Mouse (Mus musculus): ENCODE results near the gene Ssbp3. TPM values are rescaled to one million over a fixed set of nuclear protein-coding genes. Genes with fewer than 3 reads are reported as not detected.

Ssbp3 gene
- total RNA-seq, 2 experiments from 2014 or later: 23.4 to 27.9 TPM

DNA sequence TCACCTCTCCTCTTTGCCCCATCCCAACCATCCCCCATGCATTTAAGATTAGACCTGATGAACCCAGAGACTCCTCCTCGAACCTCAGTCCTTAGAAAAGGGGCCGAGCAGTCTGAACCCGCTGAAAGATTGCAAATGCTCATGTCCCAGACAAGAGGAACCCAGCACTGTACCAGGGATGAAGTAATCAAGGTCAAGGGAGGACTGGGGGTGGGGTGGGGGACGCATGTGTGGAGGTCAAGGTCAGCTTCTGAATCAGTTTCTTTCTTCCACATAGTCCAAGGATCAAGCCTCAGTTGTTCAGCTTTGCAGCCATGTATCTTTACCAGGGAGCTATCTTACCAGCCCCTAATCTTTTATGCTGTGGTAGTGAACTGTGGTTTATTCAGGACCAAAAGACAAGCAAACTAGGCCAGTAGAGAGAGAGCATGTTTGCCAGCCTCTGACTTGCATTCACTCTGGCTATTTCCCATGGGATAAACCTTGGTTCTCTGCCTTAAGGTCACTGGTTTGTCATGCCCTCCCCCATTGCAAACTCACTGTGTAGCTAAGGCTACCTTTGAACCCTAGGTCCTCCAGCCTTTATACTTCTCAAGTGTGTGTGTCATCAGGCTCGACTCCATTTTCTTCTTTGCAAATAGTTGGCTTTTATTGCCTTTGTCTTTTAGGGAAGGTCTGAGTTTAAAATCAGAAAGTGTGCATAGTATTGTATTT, 109.9 kb downstream of the Ssbp3 start:
- intact Hi-C loops (cut with DNase I; ENCODE audit: low total_unique reads): no loop called here
- DNase-seq: no peak

DNA sequence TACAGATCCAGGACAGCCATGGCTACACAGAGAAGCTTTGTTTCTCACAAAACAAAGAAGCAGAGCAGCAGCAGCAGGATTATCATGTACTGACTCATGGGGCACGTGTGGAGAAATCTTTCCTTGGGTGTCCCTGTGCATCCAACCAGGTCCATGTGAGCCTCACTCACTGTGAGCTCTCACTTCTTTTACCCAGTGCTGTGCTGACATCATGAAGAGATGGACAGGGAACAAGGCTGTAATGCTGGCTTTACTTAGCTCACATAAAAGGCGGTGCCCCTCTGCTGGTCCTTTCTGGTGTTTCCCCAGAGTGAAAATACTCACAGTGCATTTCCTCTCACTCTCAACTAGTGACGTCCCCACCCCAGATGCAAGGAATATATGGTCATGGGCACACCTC, 111.0 kb downstream of the Ssbp3 start:
- no peak for DNase-seq

DNA sequence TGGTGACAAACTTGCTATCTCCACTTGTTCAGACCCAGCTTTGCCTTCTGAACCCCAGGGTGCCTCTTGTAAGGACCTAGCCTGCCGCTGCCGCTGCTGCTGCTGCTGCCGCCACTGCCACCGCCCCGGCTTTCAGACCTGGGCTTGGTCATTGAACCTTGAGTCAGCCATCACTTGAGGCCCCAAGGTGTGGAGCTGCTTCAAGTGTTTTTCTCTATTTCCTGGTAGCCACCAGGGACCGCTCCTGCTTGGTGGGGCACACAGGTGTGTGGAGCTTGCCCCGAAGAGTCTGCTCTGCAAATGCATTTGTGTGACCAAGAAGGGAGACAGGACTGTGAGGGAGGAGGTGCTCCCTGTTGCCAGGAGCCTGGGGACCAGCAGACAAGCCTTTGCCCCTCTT, 114.4 kb downstream of the Ssbp3 start:
- no peak for DNase-seq
- intact Hi-C loops (cut with DNase I; ENCODE audit: low total_unique reads): no loop called here

More for the DNA sequence above, 111.0 kb downstream of the Ssbp3 start:
- intact Hi-C loops (cut with DNase I; ENCODE audit: low total_unique reads): no loop called here

DNA sequence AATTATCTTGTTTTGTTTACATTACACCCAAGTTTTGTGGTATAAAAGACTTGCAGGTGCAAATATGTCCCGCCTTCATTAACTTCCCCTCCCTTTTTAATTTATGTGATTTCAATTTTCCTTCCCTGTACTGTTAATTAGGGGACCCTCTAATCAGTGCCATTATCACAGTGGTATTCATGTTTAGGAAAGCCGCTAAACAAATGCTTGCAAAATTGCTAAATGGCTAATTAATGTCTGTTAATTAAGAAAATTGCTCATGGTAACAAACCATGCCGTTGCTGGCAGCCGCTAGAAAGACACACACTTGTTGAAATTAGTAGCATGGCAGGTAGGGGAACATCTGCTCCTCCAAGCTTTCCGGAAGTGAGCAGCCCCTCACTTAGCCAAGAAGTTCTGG, 114.9 kb downstream of the Ssbp3 start:
- DNase-seq: no peak
- intact Hi-C loops (cut with DNase I; ENCODE audit: low total_unique reads): no loop called here

DNA sequence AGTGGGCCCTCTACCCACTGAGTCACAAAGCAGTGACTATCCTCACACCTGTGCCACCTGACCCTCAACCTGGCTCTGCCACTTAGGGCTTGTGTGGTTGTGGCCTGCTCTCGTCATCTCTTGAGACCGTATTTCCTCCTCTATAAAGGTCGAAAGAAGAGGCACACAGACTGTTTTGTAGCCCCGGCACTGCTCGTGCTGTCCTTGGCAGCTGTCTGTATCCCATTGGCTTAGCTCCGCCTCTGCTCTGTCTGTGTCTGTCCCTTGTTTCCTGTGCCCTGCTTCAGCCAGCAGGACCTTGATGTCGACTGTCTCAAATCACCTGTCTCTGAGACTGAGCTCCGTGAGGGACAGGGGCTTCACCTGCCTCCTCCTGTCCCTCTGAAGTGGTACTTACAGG, 116.0 kb downstream of the Ssbp3 start:
- intact Hi-C loops (cut with DNase I; ENCODE audit: low total_unique reads): no loop called here
- DNase-seq: no peak

DNA sequence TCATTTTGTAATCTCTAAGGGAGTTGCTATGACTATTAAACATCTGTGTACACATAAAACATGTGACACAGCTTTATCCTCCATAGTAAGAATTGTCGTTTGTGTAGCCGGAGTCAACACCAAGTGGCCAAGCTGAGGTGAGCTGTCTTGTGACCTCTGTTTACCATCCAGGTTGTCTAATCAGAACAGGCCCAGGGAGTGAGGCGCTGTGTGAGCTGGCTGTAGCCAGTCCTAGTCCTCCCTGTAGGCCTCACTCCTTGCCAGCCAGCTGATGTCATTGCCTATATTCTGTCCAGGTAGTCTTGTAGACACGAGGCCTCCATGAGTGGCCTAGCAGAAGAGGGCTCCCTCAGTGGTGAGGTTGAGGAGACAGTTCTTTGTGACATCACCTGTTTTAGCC, 125.2 kb downstream of the Ssbp3 start:
- no peak for DNase-seq
- intact Hi-C loops (cut with DNase I; ENCODE audit: low total_unique reads): no loop called here

DNA sequence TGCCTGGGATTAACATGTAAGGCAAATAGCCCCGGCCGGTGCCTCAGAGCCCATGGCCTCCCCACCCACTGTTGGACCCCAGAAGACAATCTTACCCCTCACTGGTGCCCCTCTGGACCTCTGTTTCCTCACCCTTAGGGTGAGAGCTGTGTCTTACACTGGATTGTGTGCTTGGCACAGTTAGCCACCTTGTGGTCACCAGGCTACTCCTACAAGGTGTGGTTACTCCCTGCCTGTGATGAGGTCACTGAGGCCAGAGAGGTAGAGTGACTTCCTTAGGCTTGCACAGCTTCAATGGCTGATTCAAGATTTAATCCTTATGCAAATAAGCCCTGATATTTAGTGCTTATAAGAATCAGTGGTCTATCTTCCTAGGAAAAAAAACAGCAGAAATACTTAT, 126.5 kb downstream of the Ssbp3 start:
- no peak for DNase-seq
- intact Hi-C loops (cut with DNase I; ENCODE audit: low total_unique reads): no loop called here

DNA sequence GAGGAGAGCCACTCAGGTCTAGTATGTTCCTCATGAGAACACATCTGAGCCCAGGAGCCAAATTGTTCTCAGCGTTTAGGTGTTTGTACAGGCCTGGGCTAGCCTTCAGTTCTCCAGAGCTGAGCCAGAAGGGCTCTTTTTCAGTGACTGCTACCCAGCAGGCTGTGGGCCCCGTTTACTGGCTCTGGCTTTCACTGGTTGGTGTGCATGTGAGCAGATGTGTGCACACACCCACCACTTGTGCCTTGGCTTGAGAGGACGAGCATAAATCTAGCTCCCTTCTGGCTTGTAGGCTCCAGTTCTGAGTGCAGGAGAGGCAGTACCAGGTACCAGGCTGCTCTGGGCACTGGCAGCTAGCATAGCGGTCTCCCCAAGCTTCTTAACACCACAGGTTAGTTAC, 127.8 kb downstream of the Ssbp3 start:
- DNase-seq: no peak
- intact Hi-C loops (cut with DNase I; ENCODE audit: low total_unique reads): no loop called here

DNA sequence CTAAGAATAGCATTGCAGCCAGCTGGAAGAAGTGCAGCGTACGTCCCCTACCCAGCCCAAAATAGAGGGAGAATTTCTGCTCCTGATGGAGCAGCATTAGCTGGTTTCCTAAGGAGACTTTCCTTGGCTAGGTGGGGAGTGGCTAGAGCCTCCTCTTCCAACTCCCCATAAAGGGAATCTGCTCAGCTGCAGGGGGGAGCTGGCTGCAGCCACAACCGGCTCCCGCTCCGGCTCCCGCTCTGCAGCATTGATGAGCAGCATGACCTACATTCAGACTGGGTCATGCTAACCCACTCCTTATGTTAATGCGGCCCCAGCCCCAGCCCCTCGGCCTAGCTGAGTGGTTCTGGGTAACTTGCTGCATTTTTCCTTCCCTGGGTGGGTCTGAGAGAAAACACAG, 128.8 kb downstream of the Ssbp3 start:
- intact Hi-C loops (cut with DNase I; ENCODE audit: low total_unique reads): no loop called here
- no peak for DNase-seq

DNA sequence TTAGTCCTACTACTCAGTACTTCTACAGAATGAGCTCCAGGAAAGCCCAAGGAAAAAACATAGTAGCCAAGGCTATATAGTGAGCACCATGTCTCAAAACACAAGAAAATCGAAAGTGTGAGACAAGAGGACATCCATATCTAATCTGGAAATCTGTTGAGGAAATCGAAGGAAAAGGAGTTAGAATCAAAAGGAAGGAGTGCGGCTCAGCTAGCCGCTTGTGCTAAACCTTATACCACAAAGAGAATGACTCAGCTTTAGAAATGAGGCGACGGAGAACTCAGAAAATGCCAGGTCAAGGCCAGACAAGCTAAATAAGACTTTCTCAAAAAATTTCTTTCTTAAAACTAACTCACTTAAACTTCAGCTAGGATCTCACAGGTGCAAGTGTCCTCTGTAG, 131.8 kb downstream of the Ssbp3 start:
- intact Hi-C loops (cut with DNase I; ENCODE audit: low total_unique reads): no loop called here
- DNase-seq: no peak

DNA sequence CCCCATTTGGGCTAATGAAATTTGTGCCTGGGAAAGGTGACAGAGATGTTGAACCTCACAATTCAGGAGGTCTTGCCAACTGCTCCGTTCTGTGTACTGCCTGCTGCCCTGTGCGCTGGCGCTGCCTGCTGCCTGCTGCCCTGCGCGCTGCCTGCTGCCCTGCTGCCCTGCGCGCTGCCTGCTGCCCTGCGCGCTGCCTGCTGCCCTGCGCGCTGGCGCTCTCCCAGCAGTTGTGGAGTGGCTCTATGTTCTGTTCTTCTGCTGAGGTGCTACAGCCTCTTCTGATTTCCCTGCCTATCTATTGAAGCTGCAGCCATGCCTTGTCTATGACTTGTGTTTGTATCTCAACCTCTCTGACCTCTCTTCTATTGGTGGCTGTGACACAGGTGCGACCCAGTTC, 134.7 kb downstream of the Ssbp3 start:
- intact Hi-C loops (cut with DNase I; ENCODE audit: low total_unique reads): no loop called here
- no peak for DNase-seq

DNA sequence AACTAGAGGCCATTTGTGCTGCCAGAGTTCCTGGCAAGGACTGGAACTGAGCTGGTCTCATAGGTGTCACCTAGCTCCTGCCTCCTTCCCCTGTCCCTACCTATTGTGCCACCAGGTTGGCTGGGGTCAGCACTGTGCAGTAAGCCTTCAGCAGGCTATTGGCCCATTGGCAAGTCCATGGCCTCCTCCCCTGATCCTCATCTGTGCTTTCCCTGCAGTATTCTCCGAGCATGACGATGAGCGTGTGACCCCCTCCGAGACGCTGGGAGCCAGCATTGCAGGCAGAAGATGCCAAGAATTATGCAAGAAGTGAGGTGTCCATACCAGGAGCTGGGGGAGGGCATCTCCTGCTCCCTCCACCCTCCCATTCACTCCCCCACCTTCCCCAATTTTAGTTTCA, 137.3 kb downstream of the Ssbp3 start:
- intact Hi-C loops (cut with DNase I; ENCODE audit: low total_unique reads): no loop called here
- DNase-seq: no peak

DNA sequence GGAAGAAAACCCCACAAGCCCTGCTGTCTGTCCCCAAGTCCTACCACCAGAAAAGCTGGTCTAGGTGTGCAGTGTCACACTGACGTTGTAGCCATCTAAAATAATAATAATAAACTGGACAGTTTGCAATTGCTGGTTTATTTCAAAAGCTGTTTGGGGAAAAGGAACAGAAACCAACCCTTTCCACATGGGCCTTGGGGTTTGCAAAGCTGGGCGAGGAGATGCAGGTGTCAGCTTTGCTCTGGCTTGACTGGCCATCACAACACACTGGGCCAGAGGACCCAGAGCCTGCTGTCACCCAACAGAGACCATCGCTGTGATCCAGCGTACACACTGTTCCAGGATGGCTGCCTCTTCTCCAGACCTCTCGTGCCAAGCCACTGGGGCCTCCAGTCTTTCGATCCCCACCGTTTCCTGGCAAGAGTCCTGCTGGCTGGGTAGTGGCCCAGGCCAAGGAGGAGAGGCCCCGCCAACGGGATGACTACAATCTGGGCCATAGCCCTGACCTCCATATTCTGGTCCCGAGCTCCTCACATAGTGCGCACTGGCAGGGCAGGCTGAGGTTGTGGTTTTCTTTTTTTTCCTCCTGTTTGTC, 138.2 kb downstream of the Ssbp3 start:
- peak; percentile 77 for DNase-seq
- intact Hi-C loops (cut with DNase I; ENCODE audit: low total_unique reads): no loop called here

DNA sequence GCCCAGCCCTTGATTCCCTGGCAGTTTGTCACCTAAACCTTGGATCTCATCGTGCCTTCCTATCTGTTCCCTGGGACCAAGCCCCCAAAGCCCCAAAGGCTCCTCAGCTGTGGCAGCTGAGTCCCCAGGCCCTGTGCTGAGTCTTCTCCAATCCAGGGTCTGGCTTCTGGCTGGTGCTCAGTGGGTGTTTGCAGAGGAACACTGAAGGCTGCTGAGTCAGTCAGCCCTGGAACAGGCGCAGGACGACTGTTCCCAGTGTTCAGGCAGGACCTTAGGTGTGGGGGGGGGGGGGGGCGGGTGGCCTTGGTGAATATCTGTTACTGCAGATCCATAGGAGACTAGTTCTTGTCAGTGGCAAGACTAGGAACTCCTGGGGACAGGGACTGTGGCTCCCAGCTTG, 141.4 kb downstream of the Ssbp3 start:
- DNase-seq: no peak
- intact Hi-C loops (cut with DNase I; ENCODE audit: low total_unique reads): no loop called here

DNA sequence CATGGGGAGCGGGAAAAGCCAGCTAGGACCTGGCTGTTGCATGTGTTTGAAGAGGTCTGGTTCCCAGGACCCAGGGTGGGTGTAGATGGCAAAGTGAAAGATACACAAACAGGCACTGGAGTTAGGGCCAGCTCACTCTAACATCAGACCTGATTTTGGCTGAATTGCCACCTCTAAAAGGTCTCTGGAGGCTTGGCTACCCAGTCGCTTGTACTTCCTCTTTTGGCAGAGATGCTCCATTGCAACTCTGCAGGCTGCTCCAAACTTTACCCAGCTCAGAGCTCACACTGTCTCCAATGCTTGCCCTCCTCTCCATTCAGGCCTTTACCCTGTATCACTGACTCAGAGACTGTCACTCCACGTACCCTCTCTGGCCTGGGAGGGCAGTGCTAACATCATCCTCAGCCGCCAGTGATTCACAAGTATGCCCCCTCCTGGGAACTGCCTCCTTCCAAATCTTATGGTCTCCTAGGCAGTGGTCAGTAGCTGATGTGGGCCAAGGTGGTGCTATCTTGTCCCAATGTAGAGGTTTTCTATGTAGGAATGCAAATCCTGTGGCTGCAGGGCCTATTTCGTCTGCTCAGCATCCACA, 142.6 kb downstream of the Ssbp3 start:
- no peak for DNase-seq
- intact Hi-C loops (cut with DNase I; ENCODE audit: low total_unique reads): no loop called here

DNA sequence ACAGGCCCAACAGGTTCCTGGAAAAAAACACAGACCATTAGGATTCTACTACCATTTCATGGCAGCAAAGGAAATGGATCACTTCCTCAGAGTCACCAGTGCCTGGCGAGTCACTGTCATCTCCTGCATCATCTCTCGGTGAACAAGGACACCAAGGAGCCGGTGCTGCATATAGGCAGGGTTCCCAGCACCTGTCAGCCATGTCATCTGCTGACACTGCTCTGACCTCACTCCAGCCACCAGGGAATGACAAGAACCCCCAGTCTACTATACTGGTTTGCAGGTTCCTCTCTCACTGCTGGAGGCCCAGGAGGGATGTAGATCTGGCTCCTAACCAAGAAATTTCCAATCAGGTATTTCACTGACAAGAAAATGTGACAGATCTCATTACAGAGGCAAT, 145.6 kb downstream of the Ssbp3 start:
- no peak for DNase-seq
- intact Hi-C loops (cut with DNase I; ENCODE audit: low total_unique reads): no loop called here

DNA sequence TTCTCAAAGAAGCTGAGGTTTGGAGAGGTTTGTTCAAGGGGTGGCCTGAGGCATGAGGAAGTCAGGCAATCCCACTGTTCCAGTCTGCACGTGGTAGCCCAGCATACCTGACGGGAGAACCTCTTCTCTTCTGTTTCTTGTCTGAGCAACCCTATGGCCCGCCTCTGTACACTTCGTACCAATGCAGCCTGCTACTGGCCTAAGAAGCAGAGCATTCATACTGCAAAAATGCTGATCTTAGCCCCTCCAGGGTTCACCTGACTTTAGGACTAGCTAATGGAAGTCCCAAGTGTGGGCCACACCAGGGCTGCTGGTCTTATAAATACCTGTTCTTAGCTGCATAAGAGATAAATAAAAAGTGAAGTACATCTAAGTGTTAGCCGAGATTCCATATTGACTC, 147.8 kb downstream of the Ssbp3 start:
- intact Hi-C loops (cut with DNase I; ENCODE audit: low total_unique reads): no loop called here
- no peak for DNase-seq

DNA sequence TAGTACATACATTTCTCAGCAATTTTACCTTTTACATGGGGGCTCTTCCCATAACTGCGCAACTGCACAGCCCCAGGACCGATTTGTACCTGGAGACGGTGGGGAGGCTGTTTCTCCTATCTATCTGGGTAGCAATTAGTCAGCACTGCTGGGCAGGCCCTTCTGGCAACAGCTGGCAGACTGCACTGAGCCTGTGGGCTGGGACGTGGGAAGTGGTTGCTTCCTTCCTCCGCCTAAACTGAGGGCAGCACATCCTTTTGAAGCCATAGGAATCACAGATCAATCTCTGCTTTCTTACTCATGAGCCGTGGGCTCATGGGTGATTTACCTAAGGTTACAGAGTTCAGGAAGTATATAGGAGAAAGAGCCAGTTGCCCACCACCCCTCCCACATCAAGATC, 148.3 kb downstream of the Ssbp3 start:
- no peak for DNase-seq
- intact Hi-C loops (cut with DNase I; ENCODE audit: low total_unique reads): no loop called here

DNA sequence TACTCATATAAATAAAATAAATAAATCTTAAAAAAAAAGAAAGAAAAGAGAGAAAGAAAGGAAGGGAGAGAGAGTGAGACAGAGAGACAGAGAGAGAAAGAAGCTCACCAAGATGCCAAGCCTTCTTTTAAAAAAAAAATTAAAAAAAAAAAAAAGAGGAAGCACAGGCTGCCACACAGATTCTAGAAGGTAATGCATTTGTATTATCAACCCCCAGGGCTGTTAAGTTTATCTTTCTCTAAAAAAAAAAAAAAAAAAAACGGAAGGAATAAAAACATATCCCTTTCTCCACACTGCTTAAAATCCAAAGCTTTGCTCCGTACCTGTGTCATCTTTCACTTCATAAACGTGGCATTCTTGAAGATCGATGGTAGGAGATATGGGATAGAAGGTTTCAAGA, 151.1 kb downstream of the Ssbp3 start:
- no peak for DNase-seq
- intact Hi-C loops (cut with DNase I; ENCODE audit: low total_unique reads): no loop called here

DNA sequence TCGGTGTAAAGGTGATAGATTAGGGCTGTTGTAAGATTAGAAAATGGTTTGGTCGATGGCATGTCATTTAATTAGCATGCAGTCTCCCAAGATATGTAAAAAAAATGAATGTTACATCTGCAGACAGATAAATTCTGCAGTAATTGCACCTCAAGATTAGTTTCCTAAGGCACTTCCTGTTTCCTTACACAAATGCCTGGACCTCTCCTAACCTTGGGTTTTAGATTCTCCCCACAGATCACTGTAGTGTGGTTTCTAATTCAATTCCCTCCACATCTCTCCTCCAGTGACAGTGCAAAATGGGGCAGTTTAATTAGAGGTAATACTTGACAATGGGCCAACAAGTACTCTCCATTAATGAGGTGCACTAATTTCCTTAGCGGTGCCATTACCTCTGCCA, 152.7 kb downstream of the Ssbp3 start:
- no peak for DNase-seq
- intact Hi-C loops (cut with DNase I; ENCODE audit: low total_unique reads): no loop called here

DNA sequence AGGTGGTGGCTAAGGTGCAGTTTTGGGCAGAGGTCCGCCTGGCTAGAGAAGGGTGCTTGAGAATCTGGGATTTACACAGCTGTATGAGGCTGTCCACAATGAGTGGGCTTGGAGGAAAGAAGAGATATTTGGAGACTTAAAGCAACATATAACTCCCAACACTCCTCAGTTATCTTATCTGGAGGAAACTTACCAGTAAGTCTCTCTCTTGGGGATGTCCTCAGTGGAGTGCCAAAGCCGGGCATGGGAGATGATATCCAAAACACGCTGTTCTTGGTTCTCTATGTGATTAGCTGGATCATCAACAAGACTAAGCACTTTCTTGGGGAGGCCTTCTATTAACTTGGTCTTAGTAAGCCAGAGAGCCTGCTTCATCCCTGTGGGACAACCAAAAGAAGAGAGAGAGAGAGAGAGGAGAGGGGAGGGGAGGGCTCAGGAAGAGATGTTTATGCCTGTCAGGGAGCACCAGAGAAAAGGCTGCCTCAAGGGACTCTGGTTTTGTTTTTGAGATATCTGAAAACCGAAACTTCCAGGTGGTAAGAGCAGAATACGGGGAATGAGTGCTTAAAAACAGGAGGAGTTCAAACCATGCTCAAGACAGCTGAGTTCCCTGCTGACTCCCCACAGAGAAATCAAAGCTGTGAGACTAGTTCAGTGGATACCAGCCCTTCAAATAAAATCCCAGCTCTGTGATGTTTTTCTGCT, 154.0 kb downstream of the Ssbp3 start:
- DNase-seq: no peak
- intact Hi-C loops (cut with DNase I; ENCODE audit: low total_unique reads): no loop called here
